Mouse (Mus musculus) layer of hippocampus, adult 9-11 months (tissue): ENCODE data around the gene Paxbp1.
"Not testable (repeated sequence)": the region's sequence is repeated elsewhere in the genome, so short reads cannot be mapped to it uniquely, and the experiment has no call there.

Source experiments
- DNase-seq: peaks from one replicate; pipeline ENCODE4 v3.0.0; 2022

Paxbp1 gene

GRCm38 (mm10) chr16:91044270-91045182, at the start of gene Paxbp1:
Gene Paxbp1, minus strand, starts transcription at chr16:91044543.
- peak; percentile 98 for DNase-seq

- DNase-seq: no peak
Measured at GRCm38 (mm10) chr16:91086642-91087306, 42.4 kb upstream of the Paxbp1 start.

- DNase-seq: no peak
Measured at GRCm38 (mm10) chr16:91085239-91085825, 41.0 kb upstream of the Paxbp1 start.

GRCm38 (mm10) chr16:91084307-91085238, 40.2 kb upstream of the Paxbp1 start:
- no peak for DNase-seq

- peak; percentile 57 for DNase-seq
Measured at GRCm38 (mm10) chr16:91083002-91083646, 38.8 kb upstream of the Paxbp1 start.

- peak; percentile 78 for DNase-seq
Measured at GRCm38 (mm10) chr16:91081508-91081907, 37.2 kb upstream of the Paxbp1 start.

- no peak for DNase-seq
Measured at GRCm38 (mm10) chr16:91076180-91076579, 31.8 kb upstream of the Paxbp1 start.

- not testable (repeated sequence) for DNase-seq
Measured at GRCm38 (mm10) chr16:91075423-91075822, 31.1 kb upstream of the Paxbp1 start.

GRCm38 (mm10) chr16:91073163-91073892, 29.0 kb upstream of the Paxbp1 start:
- DNase-seq: peak; percentile 92

GRCm38 (mm10) chr16:91072256-91072655, 27.9 kb upstream of the Paxbp1 start:
- DNase-seq: no peak

GRCm38 (mm10) chr16:91068969-91069368, 24.6 kb upstream of the Paxbp1 start:
- no peak for DNase-seq

- no peak for DNase-seq
Measured at GRCm38 (mm10) chr16:91067122-91067521, 22.8 kb upstream of the Paxbp1 start.

GRCm38 (mm10) chr16:91064583-91065365, 20.4 kb upstream of the Paxbp1 start:
- DNase-seq: no peak

GRCm38 (mm10) chr16:91063786-91064185, 19.4 kb upstream of the Paxbp1 start:
- DNase-seq: no peak

- DNase-seq: no peak
Measured at GRCm38 (mm10) chr16:91061531-91062318, 17.4 kb upstream of the Paxbp1 start.

- DNase-seq: no peak
Measured at GRCm38 (mm10) chr16:91057741-91058140, 13.4 kb upstream of the Paxbp1 start.

- no peak for DNase-seq
Measured at GRCm38 (mm10) chr16:91057261-91057660, 12.9 kb upstream of the Paxbp1 start.

- peak; percentile 81 for DNase-seq
Measured at GRCm38 (mm10) chr16:91056043-91056821, 11.9 kb upstream of the Paxbp1 start.

- no peak for DNase-seq
Measured at GRCm38 (mm10) chr16:91055150-91055549, 10.8 kb upstream of the Paxbp1 start.
